Mouse (Mus musculus) liver, adult 2 months (tissue): Measurements from ENCODE around the gene Comt.

Experiments used
- CTCF ChIP-seq: fragments of 200-500 bp; IDR thresholded peaks from 2 replicates; pipeline ENCODE4 v1.5.1; 2011; ENCODE audit warnings: low read depth, low read length, control low read depth
- POLR2A ChIP-seq: fragments of 200-500 bp; IDR thresholded peaks from 2 replicates; pipeline ENCODE4 v1.6.1; 2011; ENCODE audit warnings: low read length, control low read depth; ENCODE audit not compliant: insufficient read depth; ENCODE audit errors: extremely low read depth

DNA sequence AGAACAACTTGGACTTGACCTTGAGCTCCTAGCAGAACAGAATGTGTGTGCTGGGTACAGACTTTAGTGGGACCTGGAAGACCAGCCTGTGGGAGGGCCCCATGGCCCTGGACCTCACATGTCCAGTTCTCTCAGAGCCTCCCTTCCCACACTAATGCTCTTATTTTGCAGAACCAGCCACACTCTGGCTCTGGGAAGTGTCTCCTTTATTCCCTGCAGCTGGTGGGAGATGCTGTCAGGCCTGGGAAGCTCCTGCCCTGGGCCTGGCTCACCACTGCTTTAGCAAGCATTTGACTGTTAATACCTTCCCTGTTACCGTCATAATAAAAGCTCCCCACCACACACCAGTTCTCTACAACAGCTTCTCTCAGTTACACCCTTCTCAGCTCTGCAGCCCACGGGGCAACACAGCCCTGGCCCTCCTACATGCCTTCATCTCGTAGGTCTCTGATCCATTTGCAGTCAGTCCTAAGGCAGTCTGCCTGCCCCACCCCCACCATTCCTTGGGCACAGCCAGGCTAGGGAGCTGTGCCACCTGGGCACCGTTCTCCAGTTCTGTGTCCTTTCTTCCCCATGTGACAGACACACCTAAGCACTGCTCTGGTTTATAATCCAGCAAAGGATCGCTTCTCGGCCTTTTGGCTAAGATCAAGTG lies 66.4 kb downstream of the Comt start:
- TF ChIP-seq CTCF (no peak), POLR2A (no peak)
